ENCODE assay signal across 30 mouse cellular contexts in the genomic region with DNA sequence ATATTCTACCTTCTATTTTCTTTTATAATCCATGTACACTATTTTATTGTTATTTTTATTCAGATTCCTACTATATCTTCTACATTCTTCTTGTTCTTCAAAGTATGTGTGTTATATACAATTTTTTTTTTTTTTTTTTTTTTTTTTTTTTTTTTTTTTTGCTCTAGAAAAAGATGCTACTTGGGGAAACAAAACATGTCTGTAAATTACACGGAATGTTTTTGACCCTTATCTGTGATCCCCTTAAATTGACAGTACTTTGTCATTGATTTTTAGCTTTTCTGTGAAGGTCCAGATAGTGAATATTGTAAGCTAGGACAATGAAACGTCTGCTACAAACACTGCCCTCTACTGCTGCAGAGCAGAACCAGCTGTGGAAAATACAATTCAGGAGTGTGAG.
A peak's percentile ranks its signal among the peaks of the same experiment; 100 is the strongest.
DNase-seq lines count a peak whose midpoint lies in the region; ATAC-seq and TF ChIP-seq lines count a peak whose summit lies in the region.
"Had no signal": no experiment of that assay in that cellular context is flagged by ENCODE, and none has a peak within 500 bp of the region (broad histone marks: within the 10 kb centered on the region; RNA-seq: fewer than 3 reads in every experiment).

No protein-coding gene starts in this region.

- CTCF ChIA-PET in Patski (lab: Charles Lee) = no interaction called here

- no peak overlapping the region for H3K4me2 ChIP-seq in hindbrain, postnatal 0 days (ENCODE audit: low read depth, low read length)
- no peak overlapping the region for H3K4me2 ChIP-seq in hindbrain, embryonic 16.5 days (ENCODE audit: low read length)
- no peak overlapping the region for H3K4me2 ChIP-seq in midbrain, postnatal 0 days (ENCODE audit: low read depth, low read length, poor library complexity, severe bottlenecking)
- no peak overlapping the region for H3K4me2 ChIP-seq in midbrain, embryonic 11.5 days
- H3K4me2 ChIP-seq: heart, embryonic 12.5 days; hindbrain, embryonic 14.5 days; liver, embryonic 12.5 days; midbrain, embryonic 15.5 days; neural tube, embryonic 12.5 days had no signal

- H3K9me3 ChIP-seq in hindbrain, postnatal 0 days (ENCODE audit: low read length) = no peaks in the 10 kb centered on the region
- no peaks in the 10 kb centered on the region for H3K9me3 ChIP-seq in hindbrain, embryonic 16.5 days (ENCODE audit: control insufficient read depth, low read length)
- H3K9me3 ChIP-seq in midbrain, postnatal 0 days (ENCODE audit: low read length) = no peaks in the 10 kb centered on the region
- H3K9me3 ChIP-seq in midbrain, embryonic 11.5 days (ENCODE audit: control insufficient read depth, low read length) = no peaks in the 10 kb centered on the region
- H3K9me3 ChIP-seq: heart, embryonic 12.5 days; liver, embryonic 12.5 days; midbrain, embryonic 15.5 days; neural tube, embryonic 12.5 days had no signal

- no peak for DNase-seq in hindbrain, postnatal 0 days (ENCODE audit: low spot score)
- no peak for DNase-seq in midbrain, postnatal 0 days (ENCODE audit: low spot score)
- DNase-seq in midbrain, embryonic 11.5 days (ENCODE audit: low spot score, missing footprints) = no peak
- DNase-seq in Patski (ENCODE audit: low read depth, low spot score) = no peak
- DNase-seq in neural tube, embryonic 10.5 days (ENCODE audit: extremely low spot score, low spot score) = no peak
- no peak for DNase-seq in MN1 (ENCODE audit: low spot score)
- DNase-seq: adrenal gland, adult 8-10 months; cerebellum, adult 11 months; cerebellum, adult 9-10 months; cerebellum, postnatal 36 days; gastrocnemius, postnatal 36 days; heart, adult 18-20 months; kidney, adult 9 months; kidney, postnatal 14 days; left cerebral cortex, postnatal 4 days; liver, postnatal 0 days; lung, postnatal 10 days; right cerebral cortex, adult 18-20 months; spleen, adult 18-20 months; thymus, adult 18-20 months; thymus, postnatal 4 days had no signal

- H3K36me3 ChIP-seq in hindbrain, postnatal 0 days (ENCODE audit: insufficient read depth, low read length) = no peaks in the 10 kb centered on the region
- no peaks in the 10 kb centered on the region for H3K36me3 ChIP-seq in hindbrain, embryonic 16.5 days (ENCODE audit: control insufficient read depth, insufficient read depth, low read length)
- H3K36me3 ChIP-seq in midbrain, postnatal 0 days (ENCODE audit: insufficient read depth, low read length) = 0 out of 2 replicates have a peak, but pooled peaks cover 4% of the 10 kb centered on the region
- no peaks in the 10 kb centered on the region; the same call in 1 of the 2 replicates for H3K36me3 ChIP-seq in midbrain, embryonic 11.5 days (ENCODE audit: control insufficient read depth, insufficient read depth, low read length)
- H3K36me3 ChIP-seq: midbrain, embryonic 15.5 days had no signal

- H3K27ac ChIP-seq in hindbrain, postnatal 0 days = no peak overlapping the region
- H3K27ac ChIP-seq in hindbrain, embryonic 16.5 days (ENCODE audit: low read depth, low read length) = no peak overlapping the region
- H3K27ac ChIP-seq in midbrain, postnatal 0 days (ENCODE audit: low read depth, low read length) = no peak overlapping the region
- no peak overlapping the region for H3K27ac ChIP-seq in midbrain, embryonic 11.5 days (ENCODE audit: low read depth, low read length)
- H3K27ac ChIP-seq: hindbrain, embryonic 14.5 days; liver, embryonic 12.5 days; macrophage; midbrain, embryonic 15.5 days; neural tube, embryonic 12.5 days had no signal

- H3K9ac ChIP-seq in hindbrain, postnatal 0 days (replicated peaks; ENCODE audit: low read length) = no peak overlapping the region
- H3K9ac ChIP-seq in hindbrain, embryonic 16.5 days (ENCODE audit: low read depth, low read length) = no peak overlapping the region
- H3K9ac ChIP-seq in midbrain, postnatal 0 days (replicated peaks; ENCODE audit: low read length, poor library complexity, severe bottlenecking) = no peak overlapping the region
- no peak overlapping the region for H3K9ac ChIP-seq in midbrain, embryonic 11.5 days (ENCODE audit: low read length)
- H3K9ac ChIP-seq: heart, embryonic 12.5 days; hindbrain, embryonic 14.5 days; liver, embryonic 12.5 days; liver, postnatal 0 days; midbrain, embryonic 15.5 days; neural tube, embryonic 12.5 days had no signal

- WGBS in hindbrain, postnatal 0 days = 76% methylated on average over 2 of the region's 2 CpGs
- 73% methylated on average over 2 of the region's 2 CpGs for WGBS in hindbrain, embryonic 16.5 days
- 74% methylated on average over 2 of the region's 2 CpGs for WGBS in midbrain, postnatal 0 days
- WGBS in midbrain, embryonic 11.5 days = 77% methylated on average over 2 of the region's 2 CpGs

- no peak overlapping the region for H3K4me3 ChIP-seq in hindbrain, postnatal 0 days (ENCODE audit: low read length)
- no peak overlapping the region for H3K4me3 ChIP-seq in hindbrain, embryonic 16.5 days (ENCODE audit: low read length)
- no peak overlapping the region for H3K4me3 ChIP-seq in midbrain, postnatal 0 days (ENCODE audit: low read depth, low read length)
- no peak overlapping the region for H3K4me3 ChIP-seq in midbrain, embryonic 11.5 days (ENCODE audit: low read depth, low read length)
- H3K4me3 ChIP-seq: heart, embryonic 12.5 days; liver, embryonic 12.5 days; midbrain, embryonic 15.5 days; neural tube, embryonic 12.5 days had no signal

- peak; percentile 23 for TF ChIP-seq CTCF in hindbrain, postnatal 0 days (IDR thresholded peaks at IDR 0.05; ENCODE audit: low read depth)
- peak; percentile 27; the same call in 1 of the 2 replicates for TF ChIP-seq CTCF in midbrain, postnatal 0 days (IDR thresholded peaks at IDR 0.05)
- peak; percentile 27 for TF ChIP-seq CTCF in Patski (IDR thresholded peaks at IDR 0.05)

- in situ Hi-C loops in Patski (cut with MboI; ENCODE audit: low pct_unique_long_range_greater_than_20kb) = no loop called here

- no peak for ATAC-seq in hindbrain, postnatal 0 days
- ATAC-seq in hindbrain, embryonic 16.5 days = no peak
- ATAC-seq in midbrain, postnatal 0 days (ENCODE audit: low FRiP score) = no peak
- ATAC-seq in midbrain, embryonic 11.5 days (ENCODE audit: low FRiP score) = no peak
- no peak for ATAC-seq in Patski
- ATAC-seq: CD4-positive, CD25-positive, alpha-beta regulatory T cell, adult 4 months; forebrain, embryonic 14.5 days; liver, embryonic 12.5 days; liver, postnatal 0 days; midbrain, embryonic 15.5 days had no signal

- H3K27me3 ChIP-seq in hindbrain, postnatal 0 days (ENCODE audit: insufficient read depth, low read length) = no peaks in the 10 kb centered on the region
- H3K27me3 ChIP-seq in hindbrain, embryonic 16.5 days (replicated peaks; ENCODE audit: control insufficient read depth, insufficient read depth, low read length) = no peaks in the 10 kb centered on the region
- H3K27me3 ChIP-seq in midbrain, postnatal 0 days (ENCODE audit: insufficient read depth, low read length) = no peaks in the 10 kb centered on the region
- H3K27me3 ChIP-seq in midbrain, embryonic 11.5 days (ENCODE audit: control insufficient read depth, insufficient read depth, low read length) = no peaks in the 10 kb centered on the region
- no peaks in the 10 kb centered on the region for H3K27me3 ChIP-seq in Patski
- H3K27me3 ChIP-seq: heart, embryonic 12.5 days; liver, embryonic 12.5 days; midbrain, embryonic 15.5 days; neural tube, embryonic 12.5 days had no signal

- POLR2A ChIA-PET in Patski (lab: Charles Lee) = no interaction called here

- H3K4me1 ChIP-seq in hindbrain, postnatal 0 days (ENCODE audit: insufficient read depth, low read length) = no peaks in the 10 kb centered on the region
- H3K4me1 ChIP-seq in hindbrain, embryonic 16.5 days (ENCODE audit: control insufficient read depth, insufficient read depth, low read depth, low read length) = no peaks in the 10 kb centered on the region
- no peaks in the 10 kb centered on the region for H3K4me1 ChIP-seq in midbrain, postnatal 0 days (ENCODE audit: insufficient read depth, low read length)
- no peaks in the 10 kb centered on the region for H3K4me1 ChIP-seq in midbrain, embryonic 11.5 days (ENCODE audit: control insufficient read depth, insufficient read depth, low read length)
- H3K4me1 ChIP-seq: heart, embryonic 12.5 days; liver, embryonic 12.5 days; midbrain, embryonic 15.5 days; neural tube, embryonic 12.5 days had no signal
